Mouse (Mus musculus) intestine, embryonic 16.5 days (tissue): Measurements from ENCODE around the gene Xpot. TPM values are rescaled to one million over a fixed set of nuclear protein-coding genes. Genes with fewer than 3 reads are reported as not detected.

Experiments
- ATAC-seq: fragments of 200-750 bp; cut with Nextera tagmentation; 2 replicates; pipeline ENCODE4 v1.8.0; 2017; ENCODE audit warnings: moderate TSS enrichment, moderate library complexity
- H3K27ac ChIP-seq: fragments of 300-500 bp; sonication (generic); 2 replicates; pipeline ENCODE4 v1.5.1; 2014; ENCODE audit warnings: mild to moderate bottlenecking, low read length
- H3K27me3 ChIP-seq: fragments of 300-500 bp; sonication (generic); replicated peaks from 2 replicates; pipeline ENCODE4 v1.6.1; 2014; ENCODE audit warnings: low read length, control low read depth, mixed read lengths; ENCODE audit not compliant: control insufficient read depth, insufficient read depth
- H3K36me3 ChIP-seq: fragments of 300-500 bp; sonication (generic); 2 replicates; pipeline ENCODE4 v1.6.1; 2014; ENCODE audit warnings: low read length, control low read depth; ENCODE audit not compliant: control insufficient read depth, insufficient read depth
- H3K4me1 ChIP-seq: fragments of 300-500 bp; sonication (generic); 2 replicates; pipeline ENCODE4 v1.6.1; 2014; ENCODE audit warnings: low read length, control low read depth, mixed read lengths; ENCODE audit not compliant: control insufficient read depth, insufficient read depth
- H3K4me2 ChIP-seq: fragments of 300-500 bp; sonication (generic); 2 replicates; pipeline ENCODE4 v1.6.1; 2014; ENCODE audit warnings: low read depth, low read length, control low read depth
- H3K4me3 ChIP-seq: fragments of 300-500 bp; sonication (generic); 2 replicates; pipeline ENCODE4 v1.5.1; 2014; ENCODE audit warnings: mild to moderate bottlenecking, low read length
- H3K9ac ChIP-seq: fragments of 300-500 bp; sonication (generic); 2 replicates; pipeline ENCODE4 v1.6.1; 2014; ENCODE audit warnings: low read depth, low read length
- H3K9me3 ChIP-seq: fragments of 300-500 bp; sonication (generic); 2 replicates; pipeline ENCODE4 v1.6.1; 2016; ENCODE audit warnings: low read length, control low read depth; ENCODE audit not compliant: control insufficient read depth
- WGBS: fragments of 180-500 bp; shearing (Covaris S2); extraction: QIAGEN DNeasy Blood & Tissue Kit; methylation state at CpG from one replicate; pipeline ENCODE4 v1.1.7; 2014; 5-methylcytosine and 5-hydroxymethylcytosine counted together
- polyA plus RNA-seq: library from polyadenylated mRNA; unstranded; fragments of >200 nt; fragmentation: Nextera tagmentation; extraction: Ambion mirVana; gene quantifications from 2 replicates; pipeline ENCODE4 v1.2.1, GENCODE M21; 2015

Xpot gene
- polyA plus RNA-seq, 1 experiment from 2014 or later, result 36.3 TPM

DNA sequence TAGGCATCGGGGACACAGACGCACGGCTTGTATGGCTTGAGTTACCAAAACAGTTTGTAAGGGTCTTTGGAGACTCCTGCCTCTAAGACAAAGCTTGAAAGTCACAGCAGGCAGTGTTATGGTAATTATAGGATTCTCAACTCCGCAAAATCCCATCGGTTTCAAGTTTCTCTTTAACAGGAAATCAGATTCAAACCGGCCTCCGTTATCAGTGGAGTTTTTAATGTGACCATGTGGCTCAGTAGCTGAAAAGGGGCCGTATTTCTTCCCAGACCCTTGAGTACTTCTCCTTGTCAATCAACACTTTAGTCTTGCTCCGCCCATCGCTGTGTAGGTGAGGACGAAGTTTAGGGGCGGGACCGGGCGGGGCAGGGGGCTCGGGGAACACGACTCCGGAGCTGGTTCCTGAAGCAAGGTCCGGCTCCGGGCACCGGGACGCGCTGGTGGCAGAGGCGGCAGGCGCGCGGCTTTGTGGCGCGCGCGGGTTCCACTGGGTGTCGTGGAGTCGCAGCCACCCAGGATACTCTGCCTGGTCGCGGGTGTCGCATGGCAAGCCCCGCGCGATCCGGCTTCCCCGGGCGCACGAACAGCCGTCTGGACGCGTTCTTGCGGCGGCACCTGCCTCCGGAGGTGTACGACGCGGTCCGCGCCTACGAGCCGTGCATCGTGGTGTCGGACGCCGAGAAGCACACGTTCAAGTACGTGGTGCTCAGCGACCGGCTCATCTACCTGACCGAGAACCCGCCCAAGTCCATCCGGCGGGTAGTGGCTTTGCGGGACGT is 15.3 kb upstream of the Xpot start, which contains the start of gene D930020B18Rik:
TSS of gene D930020B18Rik (plus strand) at position 317 of the 782 bp plus-strand sequence.
- Histone ChIP-seq H3K27ac (no peak within 1 kb of the TSS), H3K4me1 (peaks cover 12% of the 10 kb centered on the region), H3K36me3 (no peaks in the 10 kb centered on the region), H3K4me2 (peak within 1 kb of the TSS; percentile 99), H3K27me3 (peaks cover 8% of the 10 kb centered on the region), H3K9ac (peak within 1 kb of the TSS; percentile 59), H3K4me3 (peak within 1 kb of the TSS; percentile 61), H3K9me3 (no peaks in the 10 kb centered on the region)
- WGBS, result under 1% methylated on average over 69 of the region's 69 CpGs
- peak; percentile 76 for ATAC-seq

DNA sequence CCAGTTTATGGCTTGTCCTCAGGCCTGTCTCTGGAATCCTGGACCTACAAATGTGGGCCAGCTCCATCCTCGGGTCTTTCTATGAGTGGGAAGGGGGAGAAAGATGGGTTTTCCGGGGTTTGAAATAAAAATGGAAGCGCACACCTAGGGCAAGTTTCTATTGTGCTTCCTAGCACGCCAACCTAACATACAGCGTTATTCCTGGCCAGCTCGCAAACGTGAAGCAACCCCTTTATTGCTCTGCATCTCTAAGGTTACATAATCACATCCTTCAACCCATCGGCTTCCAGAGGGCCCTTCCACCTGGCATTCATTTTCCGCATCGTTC is 14.8 kb upstream of the Xpot start:
- H3K36me3 ChIP-seq, result no peaks in the 10 kb centered on the region
- peak overlapping the region; percentile 59 for H3K9ac ChIP-seq
- peak overlapping the region; percentile 99 for H3K4me2 ChIP-seq
- H3K27me3 ChIP-seq, result peaks cover 8% of the 10 kb centered on the region
- H3K4me1 ChIP-seq, result peaks cover 12% of the 10 kb centered on the region
- no peaks in the 10 kb centered on the region for H3K9me3 ChIP-seq
- H3K4me3 ChIP-seq, result peak overlapping the region; percentile 61
- 14% methylated on average over 10 of the region's 10 CpGs for WGBS
- no peak overlapping the region for H3K27ac ChIP-seq
- peak; percentile 47; the same call in 1 of the 2 replicates for ATAC-seq

DNA sequence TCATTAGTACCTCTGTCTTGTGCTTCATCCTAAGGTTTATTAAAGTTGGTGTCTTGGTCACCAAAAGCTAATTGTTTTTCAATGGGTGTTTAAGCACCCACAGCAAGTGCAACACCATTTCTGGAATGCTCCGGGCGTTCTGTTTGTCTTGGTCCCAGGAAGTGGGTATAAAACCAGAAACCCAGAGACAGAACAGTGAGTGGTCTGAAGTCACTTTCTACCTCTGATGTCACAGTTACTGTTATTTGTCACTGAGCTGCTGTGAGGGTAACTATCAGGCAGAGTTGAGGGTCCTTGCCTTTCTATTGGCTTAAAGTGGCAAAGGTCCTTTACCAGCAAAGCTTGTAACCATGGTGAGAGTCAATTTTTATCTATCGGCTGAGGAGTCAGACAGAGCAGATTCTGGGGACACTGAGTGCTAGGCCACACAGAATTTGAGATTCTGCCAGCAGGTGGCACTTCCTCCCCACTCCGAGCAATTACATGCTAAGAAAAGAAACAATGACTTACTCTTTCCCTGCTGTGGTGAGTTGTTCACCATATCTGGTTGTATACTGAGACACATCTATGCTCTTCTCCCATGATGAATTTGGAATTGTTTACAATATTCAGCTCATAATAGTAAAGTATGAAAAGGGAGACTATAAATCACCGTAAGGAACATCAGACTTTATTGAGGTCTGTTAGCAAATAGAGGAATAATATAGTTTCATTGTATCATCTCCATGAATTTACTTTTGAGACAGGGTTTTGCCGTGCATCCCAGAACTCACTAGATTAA is 14.2 kb upstream of the Xpot start:
- ATAC-seq, result peak; percentile 61
- no peaks in the 10 kb centered on the region for H3K9me3 ChIP-seq
- H3K27ac ChIP-seq, result no peak overlapping the region
- H3K27me3 ChIP-seq, result peaks cover 8% of the 10 kb centered on the region
- H3K4me3 ChIP-seq, result no peak overlapping the region
- H3K4me2 ChIP-seq, result no peak overlapping the region
- peaks cover 12% of the 10 kb centered on the region for H3K4me1 ChIP-seq
- H3K9ac ChIP-seq, result no peak overlapping the region; the same call in 1 of the 2 replicates
- H3K36me3 ChIP-seq, result no peaks in the 10 kb centered on the region
- WGBS, result 53% methylated on average over 6 of the region's 6 CpGs

DNA sequence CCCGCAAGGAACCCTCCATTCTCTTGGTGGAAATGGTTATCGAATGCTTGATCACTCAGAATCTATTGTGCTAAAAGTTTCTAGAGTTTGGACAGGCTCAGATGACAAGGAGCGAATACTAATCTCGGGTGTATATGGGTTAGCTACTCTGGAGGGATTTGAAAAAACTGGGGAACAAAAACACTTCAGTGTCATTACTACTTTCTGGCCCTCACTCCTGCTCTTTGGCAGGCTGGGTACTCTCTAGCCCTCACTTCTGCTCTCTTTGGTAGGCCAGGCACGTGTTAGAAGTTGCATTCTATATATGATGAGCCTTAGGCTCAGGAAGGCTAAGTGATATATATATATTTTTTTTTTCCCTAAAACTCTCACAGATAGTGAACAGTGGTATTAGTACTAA is 13.4 kb upstream of the Xpot start:
- H3K4me1 ChIP-seq, result peaks cover 12% of the 10 kb centered on the region
- 87% methylated on average over 5 of the region's 5 CpGs for WGBS
- peaks cover 8% of the 10 kb centered on the region for H3K27me3 ChIP-seq
- H3K9me3 ChIP-seq, result no peaks in the 10 kb centered on the region
- H3K9ac ChIP-seq, result no peak overlapping the region
- no peaks in the 10 kb centered on the region for H3K36me3 ChIP-seq
- H3K4me3 ChIP-seq, result no peak overlapping the region
- ATAC-seq, result no peak
- H3K4me2 ChIP-seq, result no peak overlapping the region
- no peak overlapping the region for H3K27ac ChIP-seq

DNA sequence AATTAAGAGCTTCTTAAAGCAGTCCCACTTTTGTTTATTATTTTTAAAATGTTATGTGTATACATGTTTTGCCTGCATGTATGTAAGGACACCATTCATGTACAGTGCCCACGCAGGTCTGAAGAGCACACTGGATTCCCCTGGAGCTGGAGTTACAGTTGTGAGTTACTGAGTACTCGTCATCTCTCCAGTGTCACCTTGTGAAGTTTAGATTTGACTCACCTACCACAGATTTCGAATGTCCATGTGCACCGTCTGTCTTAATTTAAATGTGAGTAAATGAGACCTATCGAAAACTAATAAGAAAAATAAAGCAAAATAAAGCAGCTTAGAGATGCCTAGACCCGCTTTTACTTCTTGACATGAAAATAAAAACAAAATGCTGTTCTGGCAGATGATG is 10.1 kb upstream of the Xpot start:
- Histone ChIP-seq H3K9ac (no peak overlapping the region), H3K27me3 (no peaks in the 10 kb centered on the region; the same call in 1 of the 2 replicates), H3K36me3 (no peaks in the 10 kb centered on the region), H3K4me2 (no peak overlapping the region), H3K4me3 (no peak overlapping the region), H3K27ac (no peak overlapping the region), H3K9me3 (no peaks in the 10 kb centered on the region), H3K4me1 (peaks cover 5% of the 10 kb centered on the region; the same call in 1 of the 2 replicates)
- 86% methylated on average over 6 of the region's 6 CpGs for WGBS
- ATAC-seq, result no peak

DNA sequence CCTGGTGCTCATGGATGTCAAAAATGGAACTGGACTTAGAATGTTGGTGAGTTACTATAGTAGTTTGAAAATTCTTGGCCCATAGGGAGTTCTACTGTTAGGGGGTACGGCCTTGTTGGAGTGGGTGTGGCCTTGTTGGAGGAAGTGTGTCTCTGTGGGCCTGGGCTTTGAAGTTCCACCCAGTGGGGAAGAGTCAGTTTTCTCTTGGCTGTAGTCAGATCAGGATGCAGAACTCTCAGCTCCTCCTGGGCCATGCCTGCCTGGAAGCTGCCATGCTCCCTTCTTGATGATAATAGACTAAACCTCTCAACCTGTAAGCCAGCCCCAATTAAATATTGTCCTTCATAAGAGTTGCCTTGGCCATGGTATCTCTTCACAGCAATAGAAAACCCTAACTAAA is 8.0 kb upstream of the Xpot start:
- Histone ChIP-seq H3K36me3 (no peaks in the 10 kb centered on the region), H3K27me3 (no peaks in the 10 kb centered on the region), H3K4me2 (no peak overlapping the region), H3K4me3 (no peak overlapping the region), H3K9ac (no peak overlapping the region), H3K4me1 (no peaks in the 10 kb centered on the region), H3K27ac (no peak overlapping the region), H3K9me3 (no peaks in the 10 kb centered on the region)
- no peak for ATAC-seq
- WGBS, result 54% methylated on average over 1 of the region's 1 CpGs

DNA sequence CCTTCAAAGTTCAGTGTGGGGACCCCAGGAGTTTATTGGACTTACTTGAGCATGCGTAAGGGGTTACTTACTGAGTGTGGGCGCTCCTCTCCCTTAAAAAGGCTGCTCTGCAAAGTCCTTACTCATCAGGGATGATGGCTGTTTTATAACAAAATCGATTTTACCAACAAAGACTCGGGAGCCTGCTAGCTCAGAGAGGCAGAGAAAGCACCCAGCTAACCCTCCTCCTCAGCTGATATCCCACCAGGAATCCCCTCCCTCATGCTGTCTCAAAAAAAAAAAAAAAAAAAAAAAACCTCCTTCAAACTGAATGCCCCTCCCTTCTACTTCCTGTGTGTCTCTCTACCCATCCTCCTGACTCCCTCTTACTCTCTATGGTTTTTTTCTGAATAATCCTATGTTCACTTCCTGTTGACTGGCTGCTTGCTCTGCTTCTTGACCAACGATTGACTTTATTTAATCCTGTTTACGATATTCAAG is 2.5 kb upstream of the Xpot start:
- ATAC-seq, result no peak
- Histone ChIP-seq H3K27me3 (no peaks in the 10 kb centered on the region), H3K27ac (no peak overlapping the region), H3K4me3 (no peak overlapping the region), H3K4me2 (no peak overlapping the region), H3K9ac (no peak overlapping the region), H3K4me1 (peaks cover 9% of the 10 kb centered on the region), H3K36me3 (no peaks in the 10 kb centered on the region), H3K9me3 (no peaks in the 10 kb centered on the region)
- WGBS, result 89% methylated on average over 6 of the region's 6 CpGs

DNA sequence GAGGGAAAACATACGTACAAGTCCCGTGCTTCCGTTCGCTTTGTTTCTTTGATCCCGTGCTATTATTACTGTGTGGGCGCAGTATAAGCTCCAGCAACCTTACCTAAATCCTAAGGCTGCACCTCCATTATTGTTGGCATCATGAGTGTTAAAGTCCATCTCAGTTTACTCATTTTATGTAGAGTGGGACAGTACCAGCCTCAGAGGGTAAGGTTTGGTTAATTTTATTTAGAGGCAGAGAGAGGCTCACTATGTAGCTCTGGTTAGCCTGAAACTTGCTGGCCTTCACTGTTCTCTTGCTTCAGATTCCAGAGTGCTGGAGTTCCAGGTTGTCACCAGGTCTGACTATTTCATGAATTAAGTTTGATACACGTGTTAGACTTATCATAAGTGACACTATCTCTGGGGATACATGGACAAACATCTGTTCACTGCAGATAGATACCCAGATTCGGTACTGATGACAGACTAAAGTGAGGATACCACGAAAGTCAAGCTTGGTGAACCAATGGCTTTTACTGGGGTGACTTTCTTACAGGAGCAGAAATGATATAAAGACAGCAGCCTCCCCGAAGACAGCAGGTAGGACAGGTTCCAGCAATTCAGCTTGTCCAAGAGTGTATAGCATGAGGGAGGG is 1.2 kb upstream of the Xpot start:
- Histone ChIP-seq H3K36me3 (no peaks in the 10 kb centered on the region), H3K27ac (no peak overlapping the region), H3K4me3 (no peak overlapping the region; the same call in 1 of the 2 replicates), H3K4me1 (peaks cover 9% of the 10 kb centered on the region), H3K9ac (no peak overlapping the region), H3K27me3 (no peaks in the 10 kb centered on the region), H3K4me2 (peak overlapping the region; percentile 57; the same call in 1 of the 2 replicates), H3K9me3 (no peaks in the 10 kb centered on the region)
- WGBS, result 81% methylated on average over 10 of the region's 10 CpGs
- ATAC-seq, result no peak
